Mouse (Mus musculus) stomach, embryonic 14.5 days (tissue): Measurements from ENCODE around the gene Rpa3. TPM values are rescaled to one million over a fixed set of nuclear protein-coding genes. Genes with fewer than 3 reads are reported as not detected.

ENCODE experiments used
- ATAC-seq: fragments of 200-750 bp; cut with Nextera tagmentation; 2 replicates; pipeline ENCODE4 v1.8.0; 2017; ENCODE audit warnings: low read depth, moderate TSS enrichment; ENCODE audit not compliant: insufficient number of reproducible peaks, insufficient read depth, low FRiP score
- H3K27ac ChIP-seq: fragments of 300-500 bp; sonication (generic); 2 replicates; pipeline ENCODE4 v1.5.1; 2014; ENCODE audit warnings: mild to moderate bottlenecking, low read length, moderate library complexity, mixed read lengths
- H3K27me3 ChIP-seq: fragments of 300-500 bp; sonication (generic); 2 replicates; pipeline ENCODE4 v1.6.1; 2014; ENCODE audit warnings: low read length, control low read depth, mixed read lengths; ENCODE audit not compliant: control insufficient read depth, insufficient read depth
- H3K36me3 ChIP-seq: fragments of 300-500 bp; sonication (generic); 2 replicates; pipeline ENCODE4 v1.6.1; 2014; ENCODE audit warnings: mild to moderate bottlenecking, control low read depth, low read length, moderate library complexity, mixed read lengths; ENCODE audit not compliant: control insufficient read depth, insufficient read depth
- H3K4me1 ChIP-seq: fragments of 300-500 bp; sonication (generic); 2 replicates; pipeline ENCODE4 v1.6.1; 2014; ENCODE audit warnings: low read length, control low read depth, mixed read lengths; ENCODE audit not compliant: control insufficient read depth, insufficient read depth
- H3K4me2 ChIP-seq: fragments of 300-500 bp; sonication (generic); replicated peaks from 2 replicates; pipeline ENCODE4 v1.6.1; 2014; ENCODE audit warnings: low read depth, low read length, control low read depth
- H3K4me3 ChIP-seq: fragments of 300-500 bp; sonication (generic); 2 replicates; pipeline ENCODE4 v1.5.1; 2014; ENCODE audit warnings: low read depth, low read length, control low read depth
- H3K9ac ChIP-seq: fragments of 300-500 bp; sonication (generic); replicated peaks from 2 replicates; pipeline ENCODE4 v1.6.1; 2014; ENCODE audit warnings: low read depth, mild to moderate bottlenecking, control low read depth, low read length, moderate library complexity, mixed read lengths
- H3K9me3 ChIP-seq: fragments of 300-500 bp; sonication (generic); 2 replicates; pipeline ENCODE4 v1.6.1; 2016; ENCODE audit warnings: low read depth, low read length, control low read depth; ENCODE audit not compliant: control insufficient read depth
- WGBS: fragments of 180-500 bp; shearing (Covaris S2); extraction: QIAGEN DNeasy Blood & Tissue Kit; methylation state at CpG from one replicate; pipeline ENCODE4 v1.1.7; 2014; 5-methylcytosine and 5-hydroxymethylcytosine counted together
- polyA plus RNA-seq: library from polyadenylated mRNA; unstranded; fragments of >200 nt; fragmentation: Nextera tagmentation; extraction: Ambion mirVana; gene quantifications from 2 replicates; pipeline ENCODE4 v1.2.1, GENCODE M21; 2014

Rpa3 gene
- polyA plus RNA-seq, 1 experiment from 2014 or later = 152 TPM

- H3K36me3 ChIP-seq = peaks cover 31% of the 10 kb centered on the region
- no peak for ATAC-seq
Measured at GRCm38 (mm10) chr6:8227035-8227434, 31.9 kb downstream of the Rpa3 start.

GRCm38 (mm10) chr6:8210661-8211060 lies 48.3 kb downstream of the Rpa3 start:
- Histone ChIP-seq H3K4me1 (0 out of 2 replicates have a peak, but pooled peaks cover 2% of the 10 kb centered on the region), H3K4me3 (no peak overlapping the region), H3K9me3 (no peaks in the 10 kb centered on the region), H3K36me3 (peaks cover 14% of the 10 kb centered on the region), H3K27ac (no peak overlapping the region), H3K4me2 (peak overlapping the region; percentile 45; the same call in 1 of the 2 replicates), H3K9ac (no peak overlapping the region), H3K27me3 (no peaks in the 10 kb centered on the region)
- 91% methylated on average over 3 of the region's 3 CpGs for WGBS
- ATAC-seq = no peak

More at GRCm38 (mm10) chr6:8227035-8227434, 31.9 kb downstream of the Rpa3 start:
- Histone ChIP-seq H3K27me3 (no peaks in the 10 kb centered on the region), H3K4me3 (no peak overlapping the region), H3K4me2 (no peak overlapping the region), H3K9me3 (no peaks in the 10 kb centered on the region), H3K9ac (no peak overlapping the region), H3K4me1 (no peaks in the 10 kb centered on the region), H3K27ac (no peak overlapping the region)
- 81% methylated on average over 3 of the region's 3 CpGs for WGBS

GRCm38 (mm10) chr6:8209866-8210186 lies 49.1 kb downstream of the Rpa3 start:
- no peaks in the 10 kb centered on the region for H3K27me3 ChIP-seq
- peak overlapping the region; percentile 83 for H3K9ac ChIP-seq
- no peaks in the 10 kb centered on the region for H3K9me3 ChIP-seq
- ATAC-seq = no peak
- 10% methylated on average over 10 of the region's 10 CpGs for WGBS
- peak overlapping the region; percentile 45 for H3K4me2 ChIP-seq
- H3K4me3 ChIP-seq = peak overlapping the region; percentile 64
- H3K27ac ChIP-seq = peak overlapping the region; percentile 92; the same call in 1 of the 2 replicates
- peaks cover 5% of the 10 kb centered on the region for H3K36me3 ChIP-seq
- H3K4me1 ChIP-seq = 0 out of 2 replicates have a peak, but pooled peaks cover 2% of the 10 kb centered on the region

- H3K36me3 ChIP-seq = peaks cover 3% of the 10 kb centered on the region
- WGBS = under 1% methylated on average over 90 of the region's 90 CpGs
- H3K9ac ChIP-seq = peak within 1 kb of the TSS; percentile 83
- H3K4me1 ChIP-seq = 0 out of 2 replicates have a peak, but pooled peaks cover 2% of the 10 kb centered on the region
- peak within 1 kb of the TSS; percentile 64 for H3K4me3 ChIP-seq
- ATAC-seq = peak; percentile 98
- H3K4me2 ChIP-seq = peak within 1 kb of the TSS; percentile 45
- H3K27ac ChIP-seq = peak within 1 kb of the TSS; percentile 92
- H3K27me3 ChIP-seq = no peaks in the 10 kb centered on the region
- no peaks in the 10 kb centered on the region for H3K9me3 ChIP-seq
Measured at GRCm38 (mm10) chr6:8209047-8209865, 49.7 kb downstream of the Rpa3 start, which contains the start of gene Mios. TSS of gene Mios (plus strand) at chr6:8209222.

Other genes with a start within 250 kb of the Rpa3 start
- 1.2 and 1.7 TPM in 2 replicates for gene Col28a1, start 66.6 kb downstream of the Rpa3 start, polyA plus RNA-seq
- 30.7 and 32.1 TPM in 2 replicates for gene Mios, start 50.0 kb downstream of the Rpa3 start, polyA plus RNA-seq
- gene Umad1, start 115 bp upstream of the Rpa3 start, polyA plus RNA-seq = 26.8 and 28.3 TPM in 2 replicates
- gene Gm45062, start 277 bp upstream of the Rpa3 start, polyA plus RNA-seq = 10.4 and 11.6 TPM in 2 replicates